Mouse (Mus musculus): Measurements from ENCODE around the gene Csf3r.
"Not testable (repeated sequence)": the region's sequence is repeated elsewhere in the genome, so short reads cannot be mapped to it uniquely, and the experiment has no call there.

Gene Csf3r

GRCm38 (mm10) chr4:126024303-126024900, at the start of gene Csf3r:
Gene Csf3r (plus strand): TSS chr4:126024550.
- no peak for DNase-seq (ENCODE audit: low read depth, low spot score)

- no peak for DNase-seq (ENCODE audit: low read depth, low spot score)
Observed at GRCm38 (mm10) chr4:125977768-125978167, 46.6 kb upstream of the Csf3r start.

GRCm38 (mm10) chr4:125983279-125983678, 41.1 kb upstream of the Csf3r start:
- no peak for DNase-seq (ENCODE audit: low read depth, low spot score)

GRCm38 (mm10) chr4:125985703-125986102, 38.6 kb upstream of the Csf3r start:
- not testable (repeated sequence) for DNase-seq (ENCODE audit: low read depth, low spot score)

- no peak for DNase-seq (ENCODE audit: low read depth, low spot score)
Observed at GRCm38 (mm10) chr4:125987071-125987470, 37.3 kb upstream of the Csf3r start.

- DNase-seq (ENCODE audit: low read depth, low spot score) = no peak
Observed at GRCm38 (mm10) chr4:125989061-125989460, 35.3 kb upstream of the Csf3r start.

GRCm38 (mm10) chr4:125990143-125990542, 34.2 kb upstream of the Csf3r start:
- peak; percentile 85 for DNase-seq (ENCODE audit: low read depth, low spot score)

- no peak for DNase-seq (ENCODE audit: low read depth, low spot score)
Observed at GRCm38 (mm10) chr4:125992206-125992605, 32.1 kb upstream of the Csf3r start.

- DNase-seq (ENCODE audit: low read depth, low spot score) = no peak
Observed at GRCm38 (mm10) chr4:125992906-125993305, 31.4 kb upstream of the Csf3r start.

- DNase-seq (ENCODE audit: low read depth, low spot score) = peak; percentile 65
Observed at GRCm38 (mm10) chr4:125996576-125996975, 27.8 kb upstream of the Csf3r start.

GRCm38 (mm10) chr4:125997826-125998225, 26.5 kb upstream of the Csf3r start:
- DNase-seq (ENCODE audit: low read depth, low spot score) = no peak

- no peak for DNase-seq (ENCODE audit: low read depth, low spot score)
Observed at GRCm38 (mm10) chr4:126001311-126002199, 22.8 kb upstream of the Csf3r start.

- no peak for DNase-seq (ENCODE audit: low read depth, low spot score)
Observed at GRCm38 (mm10) chr4:126017676-126018332, 6.5 kb upstream of the Csf3r start.

GRCm38 (mm10) chr4:126018966-126019538, 5.3 kb upstream of the Csf3r start:
- DNase-seq (ENCODE audit: low read depth, low spot score) = no peak

GRCm38 (mm10) chr4:126025801-126026200, 1.5 kb downstream of the Csf3r start:
- DNase-seq (ENCODE audit: low read depth, low spot score) = no peak

- no peak for DNase-seq (ENCODE audit: low read depth, low spot score)
Observed at GRCm38 (mm10) chr4:126027980-126028379, 3.6 kb downstream of the Csf3r start.

- DNase-seq (ENCODE audit: low read depth, low spot score) = no peak
Observed at GRCm38 (mm10) chr4:126029042-126029441, 4.7 kb downstream of the Csf3r start.

GRCm38 (mm10) chr4:126030705-126031104, 6.4 kb downstream of the Csf3r start:
- DNase-seq (ENCODE audit: low read depth, low spot score) = no peak

GRCm38 (mm10) chr4:126035413-126035812, 11.1 kb downstream of the Csf3r start:
- no peak for DNase-seq (ENCODE audit: low read depth, low spot score)

- DNase-seq (ENCODE audit: low read depth, low spot score) = peak; percentile 94
Observed at GRCm38 (mm10) chr4:126046851-126047585, 22.7 kb downstream of the Csf3r start, which contains the start of gene Mrps15. Gene Mrps15 (plus strand): TSS chr4:126046925.

GRCm38 (mm10) chr4:126051617-126052016, 27.3 kb downstream of the Csf3r start:
- DNase-seq (ENCODE audit: low read depth, low spot score) = no peak

Data from mesoderm, embryonic 11.5 days (tissue).